Mouse (Mus musculus): Measurements from ENCODE around the gene Gm9833. TPM values are rescaled to one million over a fixed set of nuclear protein-coding genes. Genes with fewer than 3 reads are reported as not detected.
A peak's percentile ranks its signal among the peaks of the same experiment; 100 is the strongest.

Gm9833 gene
- polyA plus RNA-seq, 1 experiment = not detected

DNA sequence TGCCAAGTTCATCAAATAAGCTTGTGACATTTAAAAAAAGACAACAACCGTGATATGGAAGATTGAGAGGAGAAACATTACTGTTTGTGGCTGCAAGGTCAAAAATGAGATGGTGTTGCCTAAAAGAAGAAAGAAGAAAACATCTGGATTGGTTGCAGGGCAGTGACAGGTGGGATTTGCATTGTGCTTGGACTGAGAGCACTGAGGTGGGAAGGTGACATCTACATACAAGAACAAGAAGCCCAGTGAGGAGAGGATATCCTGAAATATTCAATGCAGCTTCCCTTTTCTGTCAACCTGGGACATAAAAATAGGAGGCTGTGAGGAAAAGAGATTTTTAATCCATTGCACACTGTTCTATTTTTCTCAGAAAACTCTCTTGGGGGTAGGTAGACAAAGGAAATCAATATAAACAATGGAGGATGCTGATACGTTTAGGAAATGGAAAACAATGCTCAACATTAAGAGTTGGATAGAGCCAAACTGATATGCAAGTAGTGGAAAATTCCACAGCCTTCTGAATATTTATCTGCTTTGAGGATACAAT lies 7.2 kb downstream of the Gm9833 start:
- H3K4me3 ChIP-seq (ENCODE audit: insufficient read depth, low read depth, low read length) = no peak overlapping the region
- peak overlapping the region; percentile 100 for H3K27ac ChIP-seq (replicated peaks; ENCODE audit: low read depth, low read length)
- H3K4me1 ChIP-seq (ENCODE audit: control insufficient read depth, insufficient read depth, insufficient read length, low read length) = peaks cover 10% of the 10 kb centered on the region

DNA sequence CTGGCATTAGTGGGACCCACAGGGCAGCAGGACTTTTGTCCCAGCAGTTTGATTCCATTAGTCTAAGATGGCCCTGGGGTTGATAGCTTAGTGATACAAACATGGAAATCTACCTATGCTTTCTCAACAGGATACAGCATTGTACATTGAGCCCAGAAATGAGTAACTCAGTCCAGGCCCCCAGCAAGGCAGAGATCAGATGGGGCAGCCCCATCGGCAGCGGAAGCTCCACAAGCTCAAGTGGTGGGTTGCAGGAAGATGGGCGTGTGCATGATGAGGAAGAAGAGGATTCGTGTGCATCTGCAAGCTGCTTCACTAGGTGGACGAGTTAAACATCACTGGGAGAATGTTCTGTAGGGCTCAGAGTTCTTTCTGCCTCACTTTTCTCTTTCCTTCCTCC lies 11.8 kb downstream of the Gm9833 start:
- H3K4me1 ChIP-seq (ENCODE audit: control insufficient read depth, insufficient read depth, insufficient read length, low read length) = peaks cover 2% of the 10 kb centered on the region; the same call in 1 of the 2 replicates
- no peak overlapping the region for H3K27ac ChIP-seq (replicated peaks; ENCODE audit: low read depth, low read length)
- H3K4me3 ChIP-seq (ENCODE audit: insufficient read depth, low read depth, low read length) = no peak overlapping the region

DNA sequence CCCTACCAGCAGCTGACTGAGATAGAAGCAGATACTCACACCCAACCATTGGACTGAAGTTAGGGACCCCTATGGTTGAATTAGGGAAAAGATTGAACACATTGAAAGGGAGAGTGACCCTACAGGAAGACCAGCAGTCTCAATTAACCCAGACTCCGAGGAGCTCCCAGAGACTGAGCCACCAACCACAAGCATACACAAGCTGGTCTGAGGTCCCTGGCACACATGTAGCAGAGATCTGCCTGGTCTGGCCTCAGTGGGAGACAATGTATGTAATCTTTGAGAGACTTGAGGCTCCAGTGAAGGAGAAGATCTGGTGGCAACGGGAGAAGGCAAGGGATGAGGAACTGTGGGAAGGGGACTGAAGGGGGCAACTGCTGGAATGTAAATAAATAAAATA lies 23.7 kb downstream of the Gm9833 start:
- H3K27ac ChIP-seq (replicated peaks; ENCODE audit: low read depth, low read length) = no peak overlapping the region
- no peaks in the 10 kb centered on the region for H3K4me1 ChIP-seq (ENCODE audit: control insufficient read depth, insufficient read depth, insufficient read length, low read length)
- H3K4me3 ChIP-seq (ENCODE audit: insufficient read depth, low read depth, low read length) = no peak overlapping the region

DNA sequence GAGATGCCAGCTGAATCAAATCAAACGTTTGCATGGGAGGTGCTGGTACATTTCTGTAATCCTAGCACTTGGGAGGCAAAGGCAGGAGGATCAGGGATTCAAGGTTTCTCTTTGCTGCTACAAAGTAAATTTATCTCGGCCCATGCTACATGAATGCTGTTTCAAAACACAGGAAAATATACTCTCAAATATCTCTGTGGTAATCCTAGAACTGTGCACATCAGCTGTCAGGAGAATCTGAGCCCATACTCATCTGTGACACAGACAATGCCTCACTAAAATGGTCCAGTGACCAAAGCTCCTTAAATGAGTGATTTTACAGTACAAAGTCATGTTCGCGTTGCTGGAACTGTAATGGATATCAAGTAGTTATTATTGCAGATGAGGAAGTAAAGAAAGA lies 24.3 kb downstream of the Gm9833 start:
- Histone ChIP-seq H3K27ac (replicated peaks; ENCODE audit: low read depth, low read length) (no peak overlapping the region), H3K4me1 (ENCODE audit: control insufficient read depth, insufficient read depth, insufficient read length, low read length) (no peaks in the 10 kb centered on the region), H3K4me3 (ENCODE audit: insufficient read depth, low read depth, low read length) (no peak overlapping the region)

DNA sequence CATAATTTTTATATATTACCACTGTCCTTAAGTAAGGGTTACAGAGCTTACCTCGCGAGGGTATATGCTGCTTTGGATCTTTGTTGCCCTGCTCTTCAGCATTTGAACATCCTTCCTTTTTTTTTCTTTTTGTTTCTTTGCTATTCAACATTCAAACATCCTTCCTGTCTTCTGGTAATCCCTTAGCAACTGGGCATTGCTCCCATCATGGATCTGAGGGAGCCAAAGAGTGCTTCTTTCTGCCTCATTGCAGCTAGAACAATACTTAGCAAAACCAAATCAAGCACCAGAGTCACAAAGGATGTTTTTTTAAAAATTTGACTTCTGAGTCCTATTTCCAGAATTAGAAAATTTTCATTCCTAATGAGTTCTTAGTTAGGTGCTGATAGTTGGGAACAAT lies 24.8 kb downstream of the Gm9833 start:
- H3K4me1 ChIP-seq (ENCODE audit: control insufficient read depth, insufficient read depth, insufficient read length, low read length) = no peaks in the 10 kb centered on the region
- no peak overlapping the region for H3K27ac ChIP-seq (replicated peaks; ENCODE audit: low read depth, low read length)
- no peak overlapping the region for H3K4me3 ChIP-seq (ENCODE audit: insufficient read depth, low read depth, low read length)

DNA sequence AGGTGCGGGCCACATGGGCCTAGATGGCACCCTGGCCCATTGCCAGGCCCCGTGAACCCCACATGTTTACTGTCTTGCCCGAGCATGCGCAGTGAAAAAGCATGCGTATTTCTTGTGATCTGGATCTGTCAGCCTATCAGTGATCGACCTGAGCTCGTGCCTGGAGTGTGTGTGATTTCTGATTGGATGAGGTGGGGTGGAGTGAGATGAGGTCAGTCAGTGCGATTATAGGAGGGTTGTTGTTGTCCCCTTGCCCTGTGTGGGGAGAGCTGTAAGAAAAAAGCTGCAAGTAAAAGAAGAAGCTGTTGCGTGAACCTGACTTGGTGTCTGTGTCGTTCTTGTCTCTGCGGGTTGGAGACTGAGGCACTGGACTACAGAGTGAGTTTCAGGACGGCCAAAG lies 28.6 kb downstream of the Gm9833 start:
- no peak overlapping the region for H3K4me3 ChIP-seq (ENCODE audit: insufficient read depth, low read depth, low read length)
- H3K4me1 ChIP-seq (ENCODE audit: control insufficient read depth, insufficient read depth, insufficient read length, low read length) = no peaks in the 10 kb centered on the region
- no peak overlapping the region for H3K27ac ChIP-seq (replicated peaks; ENCODE audit: low read depth, low read length)

DNA sequence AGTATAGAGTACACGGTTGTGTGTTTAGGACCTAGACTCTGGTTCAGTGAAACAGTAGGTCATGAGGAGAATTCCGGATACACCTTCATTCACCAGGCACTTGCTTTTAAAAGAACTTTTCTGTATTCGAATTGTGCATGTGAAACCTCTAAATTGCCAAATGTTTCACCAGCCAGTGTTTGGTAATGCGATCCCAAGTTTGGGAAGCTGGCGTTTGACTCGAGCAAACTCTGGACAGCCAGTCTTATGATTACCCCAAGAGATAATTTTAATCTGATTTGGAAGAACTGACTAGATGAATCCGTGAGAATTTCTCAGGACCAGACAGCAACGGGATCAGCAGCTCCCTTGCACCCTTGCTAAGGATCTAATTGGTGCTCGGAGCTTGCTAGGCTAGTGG lies 33.3 kb downstream of the Gm9833 start:
- no peak overlapping the region for H3K27ac ChIP-seq (replicated peaks; ENCODE audit: low read depth, low read length)
- H3K4me1 ChIP-seq (ENCODE audit: control insufficient read depth, insufficient read depth, insufficient read length, low read length) = no peaks in the 10 kb centered on the region
- H3K4me3 ChIP-seq (ENCODE audit: insufficient read depth, low read depth, low read length) = no peak overlapping the region

DNA sequence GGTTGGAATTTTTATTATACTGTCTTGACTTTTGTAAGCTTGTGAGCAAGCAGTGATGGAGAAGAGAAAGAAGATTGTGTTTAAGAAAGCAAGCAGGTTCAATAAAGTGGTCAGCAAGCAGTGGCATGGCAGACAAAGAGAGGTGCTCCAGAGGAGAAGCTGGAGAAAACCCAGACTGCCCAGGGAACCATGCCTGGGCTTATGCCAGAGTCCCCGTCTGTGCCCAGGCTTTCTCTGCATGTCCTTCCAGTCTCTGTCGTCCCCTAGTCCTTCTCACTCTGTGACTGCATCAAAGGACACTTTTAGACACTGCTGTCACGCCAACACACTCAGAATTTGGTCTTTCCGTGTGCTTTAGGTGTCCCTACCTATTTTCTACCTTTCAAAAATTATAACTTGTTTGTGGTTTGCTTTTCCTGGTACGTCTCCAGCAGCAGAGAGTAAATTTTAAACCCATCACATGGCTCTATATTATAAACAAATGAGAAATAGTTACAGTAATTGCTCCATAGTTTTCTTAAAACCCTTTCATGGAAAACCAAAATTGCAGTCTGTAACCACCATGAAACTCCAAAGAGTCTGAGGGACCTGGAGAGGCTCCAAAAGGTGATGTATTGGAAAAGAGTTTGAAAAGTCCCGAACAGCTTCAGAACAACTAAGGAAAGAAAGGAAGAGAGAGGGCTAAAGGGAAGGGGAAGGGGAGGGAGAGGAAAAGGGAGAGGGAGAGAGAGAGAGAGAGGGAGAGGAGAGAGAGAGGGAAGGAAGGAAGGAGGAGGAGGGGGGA lies 34.2 kb downstream of the Gm9833 start:
- Histone ChIP-seq H3K4me3 (ENCODE audit: insufficient read depth, low read depth, low read length) (no peak overlapping the region), H3K4me1 (ENCODE audit: control insufficient read depth, insufficient read depth, insufficient read length, low read length) (no peaks in the 10 kb centered on the region), H3K27ac (replicated peaks; ENCODE audit: low read depth, low read length) (no peak overlapping the region)

DNA sequence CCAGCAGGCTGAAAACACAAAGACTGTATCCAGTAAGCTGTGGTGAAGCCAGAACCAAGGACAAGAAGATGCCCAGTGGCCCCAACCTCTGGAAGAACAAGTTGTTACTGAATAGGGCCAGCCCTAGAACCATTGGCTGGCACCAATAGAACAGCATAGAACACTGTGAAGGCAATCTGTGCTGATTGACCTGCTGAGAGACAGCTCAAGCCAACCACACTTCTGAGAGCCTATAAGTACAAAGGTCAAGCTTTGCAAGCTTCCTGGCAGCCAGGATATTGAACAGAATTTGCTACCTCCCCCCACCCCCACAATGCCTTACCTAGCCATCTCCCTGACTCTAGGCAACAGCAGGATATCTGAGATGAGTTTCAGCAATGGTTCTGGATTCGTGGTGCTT lies 35.7 kb downstream of the Gm9833 start:
- Histone ChIP-seq H3K4me1 (ENCODE audit: control insufficient read depth, insufficient read depth, insufficient read length, low read length) (no peaks in the 10 kb centered on the region), H3K27ac (replicated peaks; ENCODE audit: low read depth, low read length) (no peak overlapping the region), H3K4me3 (ENCODE audit: insufficient read depth, low read depth, low read length) (no peak overlapping the region)

DNA sequence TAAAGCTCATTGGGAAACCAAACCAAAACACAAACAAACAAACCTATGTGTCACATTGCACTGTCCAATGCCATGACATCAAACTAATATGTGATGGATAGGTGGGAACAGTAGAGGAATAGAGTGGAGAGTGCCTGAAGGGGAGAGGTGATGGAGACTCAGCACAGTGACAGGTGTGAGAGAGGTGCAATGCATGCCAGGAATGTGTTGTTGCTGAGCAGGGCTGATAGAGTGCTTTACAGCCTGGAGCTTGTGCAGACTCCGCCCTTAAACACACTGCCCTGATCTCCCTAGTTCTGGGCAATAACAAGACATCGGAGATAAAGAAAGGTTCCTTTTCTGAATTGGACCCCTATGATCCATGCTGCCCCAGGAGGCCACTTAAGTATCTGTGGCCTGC lies 36.2 kb downstream of the Gm9833 start:
- H3K4me1 ChIP-seq (ENCODE audit: control insufficient read depth, insufficient read depth, insufficient read length, low read length) = no peaks in the 10 kb centered on the region
- H3K4me3 ChIP-seq (ENCODE audit: insufficient read depth, low read depth, low read length) = no peak overlapping the region
- no peak overlapping the region for H3K27ac ChIP-seq (replicated peaks; ENCODE audit: low read depth, low read length)

DNA sequence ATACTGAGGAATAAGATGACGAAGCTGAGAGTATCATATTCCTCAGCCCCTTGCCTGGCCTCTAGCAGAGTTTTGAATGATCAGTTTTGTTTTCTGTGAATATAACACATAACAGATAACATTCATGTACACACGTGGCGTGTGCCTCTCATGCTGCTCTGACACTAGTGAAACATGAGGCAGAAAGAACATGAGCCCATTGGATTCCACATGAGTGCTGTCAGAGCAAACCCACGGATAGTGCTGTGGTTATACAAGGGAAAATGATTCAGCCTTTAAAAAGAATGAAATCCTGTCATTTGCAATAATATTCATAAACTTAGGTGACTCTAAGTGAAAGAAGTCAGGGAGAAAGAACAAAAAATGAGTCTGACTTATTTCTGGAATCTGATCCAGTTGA lies 37.4 kb downstream of the Gm9833 start:
- H3K27ac ChIP-seq (replicated peaks; ENCODE audit: low read depth, low read length) = no peak overlapping the region

DNA sequence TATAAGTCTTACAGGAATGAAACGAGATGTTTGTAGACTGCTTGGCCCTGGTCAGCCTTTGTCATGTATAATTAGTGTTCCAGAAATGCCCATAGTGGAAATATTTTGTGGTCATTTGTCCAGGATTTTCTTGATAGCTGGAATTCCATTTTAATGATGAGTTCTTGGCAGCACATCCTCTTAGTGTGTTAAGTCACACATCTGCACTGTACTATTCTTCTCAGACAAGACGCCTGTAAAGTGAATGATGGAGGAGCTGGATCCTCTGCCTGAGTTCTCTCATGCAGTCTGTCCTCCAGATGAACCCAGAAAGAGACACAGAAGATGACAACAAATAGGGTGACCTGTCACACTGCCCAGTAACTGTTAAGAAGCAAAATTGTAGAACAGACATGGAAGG lies 38.1 kb downstream of the Gm9833 start:
- no peak overlapping the region for H3K27ac ChIP-seq (replicated peaks; ENCODE audit: low read depth, low read length)

More for the DNA sequence above, 37.4 kb downstream of the Gm9833 start:
- no peak overlapping the region for H3K4me3 ChIP-seq (ENCODE audit: insufficient read depth, low read depth, low read length)
- H3K4me1 ChIP-seq (ENCODE audit: control insufficient read depth, insufficient read depth, insufficient read length, low read length) = no peaks in the 10 kb centered on the region

DNA sequence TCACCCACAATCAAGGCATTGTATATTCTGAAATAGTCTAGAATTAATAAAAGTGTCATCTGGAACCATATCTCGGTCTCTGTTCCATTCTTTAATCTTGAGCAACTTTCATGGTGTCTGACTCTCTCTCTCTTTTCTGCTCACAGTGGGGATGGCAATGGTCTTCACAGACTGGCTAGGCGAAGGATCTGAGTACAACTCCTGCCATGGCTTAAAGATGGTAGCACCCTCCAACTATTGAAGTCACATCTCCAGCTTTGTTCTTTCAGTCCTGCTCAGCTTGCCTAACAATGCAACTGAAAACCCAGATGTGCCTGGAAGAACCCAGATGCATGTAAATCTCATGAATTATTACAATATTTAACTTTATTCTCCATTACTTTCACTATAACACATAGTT lies 38.6 kb downstream of the Gm9833 start:
- Histone ChIP-seq H3K4me1 (ENCODE audit: control insufficient read depth, insufficient read depth, insufficient read length, low read length) (no peaks in the 10 kb centered on the region), H3K27ac (replicated peaks; ENCODE audit: low read depth, low read length) (no peak overlapping the region), H3K4me3 (ENCODE audit: insufficient read depth, low read depth, low read length) (no peak overlapping the region)

More for the DNA sequence above, 38.1 kb downstream of the Gm9833 start:
- no peak overlapping the region for H3K4me3 ChIP-seq (ENCODE audit: insufficient read depth, low read depth, low read length)
- no peaks in the 10 kb centered on the region for H3K4me1 ChIP-seq (ENCODE audit: control insufficient read depth, insufficient read depth, insufficient read length, low read length)

DNA sequence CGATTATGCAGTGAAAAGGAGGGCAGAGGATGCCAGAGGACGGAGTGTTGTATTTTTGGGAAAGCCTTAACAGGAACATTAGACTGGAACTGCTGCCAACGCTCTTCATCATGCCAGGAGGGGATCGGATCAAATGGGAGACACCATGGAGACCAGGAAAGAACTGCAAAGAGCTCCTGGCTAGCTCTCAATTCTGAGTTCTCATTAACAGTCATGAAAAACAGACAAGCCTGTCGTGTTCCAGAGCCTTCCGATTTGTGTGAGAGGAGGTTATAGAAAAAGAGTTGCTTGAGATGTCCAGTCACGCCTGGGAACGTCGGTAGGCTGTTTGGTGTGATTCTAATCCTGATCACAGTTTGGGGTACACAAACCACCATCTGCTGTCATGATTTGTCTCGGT lies 39.0 kb downstream of the Gm9833 start:
- Histone ChIP-seq H3K4me1 (ENCODE audit: control insufficient read depth, insufficient read depth, insufficient read length, low read length) (no peaks in the 10 kb centered on the region), H3K27ac (replicated peaks; ENCODE audit: low read depth, low read length) (no peak overlapping the region), H3K4me3 (ENCODE audit: insufficient read depth, low read depth, low read length) (no peak overlapping the region)

DNA sequence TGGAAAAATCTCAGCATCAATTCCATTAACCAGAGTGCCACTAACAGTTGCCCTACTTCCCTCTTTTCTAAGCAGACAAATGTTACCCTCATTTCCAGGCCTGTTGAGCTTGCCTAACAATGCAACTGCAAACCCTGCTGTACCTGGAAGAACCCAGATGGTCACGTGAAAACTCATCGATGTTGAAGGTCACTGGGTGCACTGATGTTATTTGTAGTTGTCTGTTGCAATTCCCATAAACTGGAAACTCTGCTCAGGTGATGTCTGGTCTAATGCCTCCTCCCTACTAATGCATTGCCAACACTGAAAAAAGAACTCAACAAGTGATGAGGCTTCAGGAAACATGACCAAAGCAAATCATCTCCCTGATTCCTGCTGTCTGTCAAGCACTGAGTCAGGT lies 39.6 kb downstream of the Gm9833 start:
- no peak overlapping the region for H3K27ac ChIP-seq (replicated peaks; ENCODE audit: low read depth, low read length)

More for the DNA sequence above, 39.6 kb downstream of the Gm9833 start:
- Histone ChIP-seq H3K4me3 (ENCODE audit: insufficient read depth, low read depth, low read length) (no peak overlapping the region), H3K4me1 (ENCODE audit: control insufficient read depth, insufficient read depth, insufficient read length, low read length) (no peaks in the 10 kb centered on the region)
